Mouse (Mus musculus) heart, adult 2 months (tissue): Measurements from ENCODE around the gene Mt1. TPM values are rescaled to one million over a fixed set of nuclear protein-coding genes. Genes with fewer than 3 reads are reported as not detected.

ENCODE experiments used
- DNase-seq, 2 experiments: peaks; one replicate each; pipeline ENCODE4 v3.0.0; 2021
- H3K27ac ChIP-seq: fragments of 200-600 bp; 2 replicates; pipeline ENCODE4 v1.8.1; 2022
- H3K27me3 ChIP-seq: fragments of 200-500 bp; 2 replicates; pipeline ENCODE4 v1.6.1; 2012; ENCODE audit warnings: mild to moderate bottlenecking, low read length, inconsistent platforms, mixed read lengths; ENCODE audit not compliant: control insufficient read depth, insufficient read depth
- H3K36me3 ChIP-seq: fragments of 200-500 bp; 2 replicates; pipeline ENCODE4 v1.6.1; 2012; ENCODE audit warnings: low read length, inconsistent platforms; ENCODE audit not compliant: control insufficient read depth, insufficient read depth
- H3K4me1 ChIP-seq: fragments of 200-500 bp; 2 replicates; pipeline ENCODE4 v1.6.1; 2011; ENCODE audit warnings: low read length; ENCODE audit not compliant: control insufficient read depth, insufficient read depth
- H3K4me3 ChIP-seq: fragments of 200-600 bp; 2 replicates; pipeline ENCODE4 v1.8.1; 2022
- H3K79me2 ChIP-seq: fragments of 200-500 bp; replicated peaks from 2 replicates; pipeline ENCODE4 v1.6.1; 2012; ENCODE audit warnings: mild to moderate bottlenecking, inconsistent platforms, low read length, moderate library complexity, mixed read lengths; ENCODE audit not compliant: control insufficient read depth, insufficient read depth
- H3K9ac ChIP-seq: fragments of 200-500 bp; 2 replicates; pipeline ENCODE4 v1.6.1; 2012; ENCODE audit warnings: low read depth, mild to moderate bottlenecking, control low read depth, inconsistent platforms, low read length, mixed read lengths
- CTCF ChIP-seq: fragments of 200-600 bp; IDR thresholded peaks from 2 replicates; pipeline ENCODE4 v1.8.1; 2022; ENCODE audit warnings: antibody characterized with exemption, mild to moderate bottlenecking, moderate library complexity
- EP300 ChIP-seq: fragments of 200-500 bp; IDR thresholded peaks from 2 replicates; pipeline ENCODE4 v1.6.1; 2011; ENCODE audit warnings: low read depth, low read length, control low read depth; ENCODE audit not compliant: insufficient read depth
- POLR2A ChIP-seq: fragments of 200-500 bp; IDR thresholded peaks from 2 replicates; pipeline ENCODE4 v1.6.1; 2011; ENCODE audit warnings: mild to moderate bottlenecking, low read depth, low read length, control low read depth; ENCODE audit not compliant: insufficient read depth
- WGBS: fragments of 180-500 bp; shearing (Covaris S2); methylation state at CpG from one replicate; pipeline ENCODE4 v1.1.7; 2018; 5-methylcytosine and 5-hydroxymethylcytosine counted together
- intact Hi-C: fragments of 180-260 bp; cut with DNase I; formaldehyde crosslinking; loops from one replicate; pipeline ENCODE4 v1.15.1; 2025
- polyA plus RNA-seq: library from polyadenylated mRNA; depleted of rRNA; stranded (reverse); fragments of >200 nt; gene quantifications from 2 replicates; pipeline ENCODE4 v1.2.3, GENCODE M21; 2012
- total RNA-seq, 2 experiments: library from RNA; stranded (reverse); gene quantifications; 2 replicates each; pipeline ENCODE4 v1.2.3; 2021

Mt1 gene
- total and polyA plus RNA-seq, 3 experiments, result 279 to 727 (median 438) TPM

DNA sequence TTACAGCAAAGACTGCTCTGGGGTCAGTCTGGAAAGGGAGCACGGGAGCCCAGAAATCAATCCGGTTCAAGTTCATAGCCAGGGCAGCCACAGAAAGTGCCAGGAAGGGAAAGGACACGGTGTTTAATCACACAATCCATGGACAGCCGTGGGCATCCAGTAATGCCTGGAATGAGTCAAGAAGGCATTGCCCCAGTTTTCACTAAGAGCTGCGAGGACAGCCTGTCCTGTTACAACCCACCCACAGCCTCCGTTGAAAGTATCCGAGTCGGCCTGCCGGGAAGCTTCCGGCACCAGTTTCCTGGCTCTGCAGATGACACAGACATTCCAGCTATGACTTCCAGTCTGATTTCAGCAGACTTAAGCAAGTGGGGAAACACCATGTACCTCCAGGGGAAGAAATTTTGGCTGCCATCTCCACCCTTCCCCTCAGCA, 7.5 kb upstream of the Mt1 start:
- peaks cover 7% of the 10 kb centered on the region for H3K4me1 ChIP-seq
- DNase-seq, result peak; percentile 50 to 53
- H3K27ac ChIP-seq, result no peak overlapping the region
- no peaks in the 10 kb centered on the region for H3K36me3 ChIP-seq
- intact Hi-C loops, result no loop called here
- TF ChIP-seq POLR2A (no peak), CTCF (no peak), EP300 (no peak)
- H3K79me2 ChIP-seq, result no peaks in the 10 kb centered on the region
- H3K4me3 ChIP-seq, result peak overlapping the region; percentile 57; the same call in 1 of the 2 replicates
- H3K9ac ChIP-seq, result no peak overlapping the region
- H3K27me3 ChIP-seq, result no peaks in the 10 kb centered on the region
- WGBS, result 22% methylated on average over 10 of the region's 10 CpGs

DNA sequence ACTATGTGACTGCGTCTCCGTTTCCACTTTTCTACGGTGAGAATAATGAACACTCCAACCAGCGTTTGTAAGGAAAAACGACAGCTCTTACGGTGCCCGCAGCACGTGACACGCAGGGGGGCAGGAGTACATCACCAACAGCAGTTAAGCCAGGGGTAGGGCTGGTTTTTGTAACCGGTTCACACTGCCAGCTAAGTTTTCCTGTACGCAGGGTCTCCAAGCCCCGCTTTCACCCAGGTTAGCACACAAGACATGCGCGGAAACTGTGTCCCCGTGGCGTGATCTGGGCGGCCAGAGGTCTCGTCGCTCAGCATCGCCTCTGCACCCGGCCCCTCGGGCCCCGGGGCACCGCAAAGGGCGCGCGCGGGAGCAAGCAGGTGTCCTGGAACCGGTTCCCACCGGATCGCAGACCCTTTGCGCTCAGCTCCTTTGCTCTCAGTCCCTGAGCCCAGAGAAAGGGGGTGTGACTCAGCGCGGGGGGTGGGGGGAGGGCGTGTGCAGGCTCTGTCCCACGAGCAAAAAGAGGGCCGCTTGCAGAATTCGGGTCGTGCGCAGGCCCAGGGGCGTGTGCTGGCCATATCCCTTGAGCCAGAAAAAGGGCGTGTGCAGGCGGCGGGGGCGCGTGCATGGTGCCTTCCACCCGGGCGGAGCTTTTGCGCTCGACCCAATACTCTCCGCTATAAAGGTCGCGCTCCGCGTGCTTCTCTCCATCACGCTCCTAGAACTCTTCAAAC, 6.6 kb upstream of the Mt1 start, which contains the start of gene Mt2:
TSS of gene Mt2 (plus strand) at position 590 of the 734 bp plus-strand sequence.
- intact Hi-C loops, result no loop called here
- Histone ChIP-seq H3K4me1 (peaks cover 5% of the 10 kb centered on the region), H3K27me3 (no peaks in the 10 kb centered on the region), H3K4me3 (peak within 1 kb of the TSS; percentile 57), H3K9ac (peak within 1 kb of the TSS; percentile 62), H3K36me3 (no peaks in the 10 kb centered on the region), H3K27ac (peak within 1 kb of the TSS; percentile 57), H3K79me2 (no peaks in the 10 kb centered on the region)
- WGBS, result 1% methylated on average over 56 of the region's 56 CpGs
- DNase-seq, result peak; percentile 77 to 80
- TF ChIP-seq POLR2A (no peak), CTCF (no peak), EP300 (0 out of 2 replicates have a peak, but pooled peaks have one; percentile 53)

DNA sequence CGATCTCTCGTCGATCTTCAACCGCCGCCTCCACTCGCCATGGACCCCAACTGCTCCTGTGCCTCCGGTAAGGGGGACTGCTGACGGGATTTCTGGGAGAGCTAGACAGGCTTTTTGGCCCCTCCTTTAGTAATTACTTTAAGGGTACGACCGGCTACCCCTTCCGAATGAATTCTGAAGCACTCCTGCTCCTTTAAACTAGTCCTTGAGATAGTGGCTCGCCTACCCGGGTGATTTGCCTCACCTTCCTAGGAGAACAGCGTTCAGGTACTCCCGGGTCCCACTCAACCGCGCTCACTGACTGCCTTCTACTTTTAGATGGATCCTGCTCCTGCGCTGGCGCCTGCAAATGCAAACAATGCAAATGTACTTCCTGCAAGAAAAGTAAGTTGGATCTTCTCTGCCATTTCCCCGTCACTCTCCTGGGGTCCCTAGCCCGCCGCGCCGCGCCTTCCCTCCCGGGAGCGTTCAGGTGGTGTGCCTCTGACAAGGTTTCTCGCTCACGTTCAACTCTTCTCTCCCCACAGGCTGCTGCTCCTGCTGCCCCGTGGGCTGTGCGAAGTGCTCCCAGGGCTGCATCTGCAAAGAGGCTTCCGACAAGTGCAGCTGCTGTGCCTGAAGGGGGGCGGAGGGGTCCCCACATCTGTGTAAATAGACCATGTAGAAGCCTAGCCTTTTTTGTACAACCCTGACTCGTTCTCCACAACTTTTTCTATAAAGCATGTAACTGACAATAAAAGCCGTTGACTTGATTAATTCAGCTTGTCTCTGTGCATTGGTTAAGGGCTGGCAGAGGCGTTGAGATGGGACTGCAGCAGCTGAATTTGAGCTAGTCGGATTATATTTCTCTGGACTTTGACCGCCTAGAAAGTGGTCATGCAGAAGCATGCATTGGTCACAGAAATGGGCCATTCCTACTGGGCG, 5.8 kb upstream of the Mt1 start:
- TF ChIP-seq CTCF (no peak), POLR2A (peak; percentile 79), EP300 (no peak; the same call in 1 of the 2 replicates)
- 8% methylated on average over 39 of the region's 39 CpGs for WGBS
- peak overlapping the region; percentile 33 for H3K9ac ChIP-seq
- no peaks in the 10 kb centered on the region for H3K27me3 ChIP-seq
- H3K4me1 ChIP-seq, result peaks cover 5% of the 10 kb centered on the region
- peak in 1 of 2 experiments; percentile 43 for DNase-seq
- H3K4me3 ChIP-seq, result peak overlapping the region; percentile 57
- H3K79me2 ChIP-seq, result no peaks in the 10 kb centered on the region
- H3K36me3 ChIP-seq, result no peaks in the 10 kb centered on the region
- H3K27ac ChIP-seq, result peak overlapping the region; percentile 38; the same call in 1 of the 2 replicates
- intact Hi-C loops, result no loop called here

DNA sequence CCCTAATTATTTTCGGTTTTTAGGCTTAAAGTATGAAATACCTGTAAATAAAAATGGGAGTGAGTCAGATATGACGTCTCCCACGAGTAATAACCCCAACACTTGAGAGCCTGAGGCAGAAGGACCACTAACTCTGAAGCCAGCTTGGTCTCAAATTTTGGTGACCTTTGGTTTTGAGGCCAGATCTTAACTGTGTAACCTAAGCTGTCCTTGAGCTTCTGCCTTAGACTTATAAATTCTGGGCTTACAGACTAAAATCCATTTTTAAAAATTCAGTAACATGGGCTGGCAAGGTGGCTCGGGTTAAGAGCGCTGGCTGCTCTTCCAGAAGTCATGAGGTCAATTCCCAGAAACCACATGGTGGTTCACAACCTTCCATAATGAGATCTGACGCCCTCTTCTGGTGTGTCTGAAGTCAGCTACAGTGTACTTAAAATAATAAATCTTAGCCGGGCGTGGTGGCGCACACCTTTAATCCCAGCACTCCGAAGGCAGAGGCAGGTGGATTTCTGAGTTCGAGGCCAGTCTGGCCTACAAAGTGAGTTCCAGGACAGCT, 5.0 kb upstream of the Mt1 start:
- DNase-seq, result no peak
- no peak overlapping the region for H3K27ac ChIP-seq
- no peaks in the 10 kb centered on the region for H3K79me2 ChIP-seq
- H3K9ac ChIP-seq, result no peak overlapping the region
- H3K27me3 ChIP-seq, result no peaks in the 10 kb centered on the region
- TF ChIP-seq CTCF (no peak), EP300 (no peak), POLR2A (no peak)
- H3K4me1 ChIP-seq, result peaks cover 5% of the 10 kb centered on the region
- 75% methylated on average over 11 of the region's 11 CpGs for WGBS
- intact Hi-C loops, result no loop called here
- no peaks in the 10 kb centered on the region for H3K36me3 ChIP-seq
- H3K4me3 ChIP-seq, result no peak overlapping the region

DNA sequence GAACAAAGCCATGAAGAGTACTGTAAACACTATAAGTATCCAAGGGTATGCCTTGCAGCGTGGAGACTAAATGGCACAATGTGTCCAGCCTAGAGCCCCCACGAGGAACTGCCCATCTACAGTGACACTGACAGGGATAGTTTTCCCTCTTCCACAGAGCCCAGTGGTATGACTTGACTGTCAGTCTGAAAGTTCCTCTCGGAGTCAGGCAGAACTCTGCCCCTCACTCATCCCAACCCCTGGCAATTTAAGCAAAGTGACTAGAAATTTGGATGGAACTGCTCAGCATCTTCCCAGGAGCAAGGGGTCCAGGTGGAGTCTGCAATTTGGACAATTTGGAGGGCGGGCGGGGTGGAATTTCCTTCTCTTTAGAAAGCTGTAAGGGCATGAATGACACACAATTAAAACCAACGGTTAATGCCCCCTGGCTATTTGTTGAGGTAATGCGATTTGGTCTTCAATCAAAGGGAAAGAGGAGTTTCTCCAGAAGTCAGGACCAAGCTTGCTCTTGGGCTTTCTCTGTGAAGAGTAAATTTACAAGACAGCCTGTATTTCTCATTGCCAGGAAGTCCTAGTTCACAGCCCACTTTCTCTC, 4.2 kb upstream of the Mt1 start:
- Histone ChIP-seq H3K27ac (no peak overlapping the region), H3K9ac (no peak overlapping the region), H3K79me2 (no peaks in the 10 kb centered on the region), H3K4me1 (peaks cover 5% of the 10 kb centered on the region), H3K36me3 (no peaks in the 10 kb centered on the region), H3K4me3 (no peak overlapping the region), H3K27me3 (no peaks in the 10 kb centered on the region)
- no peak for DNase-seq
- intact Hi-C loops, result no loop called here
- 52% methylated on average over 7 of the region's 7 CpGs for WGBS
- TF ChIP-seq POLR2A, result no peak
- TF ChIP-seq CTCF, result peak; percentile 47
